Mouse (Mus musculus) induced T-regulatory cell, adult 2 months (primary cell): ENCODE data around the gene 4933428G20Rik.

Experiments used
- DNase-seq: peaks from one replicate; pipeline ENCODE4 v3.0.0-alpha.2; 2012; ENCODE audit warnings: low read depth

4933428G20Rik gene

GRCm38 (mm10) chr11:97502846-97503245, 2.7 kb upstream of the 4933428G20Rik start:
- no peak for DNase-seq

- no peak for DNase-seq
Measured at GRCm38 (mm10) chr11:97502383-97502782, 2.2 kb upstream of the 4933428G20Rik start.

GRCm38 (mm10) chr11:97500720-97501448, 744 bp upstream of the 4933428G20Rik start:
- no peak for DNase-seq

- DNase-seq, result no peak
Measured at GRCm38 (mm10) chr11:97497543-97497942, 2.6 kb downstream of the 4933428G20Rik start.

GRCm38 (mm10) chr11:97492836-97493235, 7.3 kb downstream of the 4933428G20Rik start:
- DNase-seq, result no peak

GRCm38 (mm10) chr11:97491640-97492039, 8.5 kb downstream of the 4933428G20Rik start:
- no peak for DNase-seq

GRCm38 (mm10) chr11:97489589-97490324, 10.4 kb downstream of the 4933428G20Rik start:
- peak; percentile 85 for DNase-seq

GRCm38 (mm10) chr11:97487656-97488055, 12.5 kb downstream of the 4933428G20Rik start:
- DNase-seq, result no peak

- no peak for DNase-seq
Measured at GRCm38 (mm10) chr11:97485661-97486060, 14.5 kb downstream of the 4933428G20Rik start.

- DNase-seq, result no peak
Measured at GRCm38 (mm10) chr11:97479824-97480223, 20.3 kb downstream of the 4933428G20Rik start.

- DNase-seq, result no peak
Measured at GRCm38 (mm10) chr11:97479085-97479484, 21.1 kb downstream of the 4933428G20Rik start.

- no peak for DNase-seq
Measured at GRCm38 (mm10) chr11:97478345-97478744, 21.8 kb downstream of the 4933428G20Rik start.

GRCm38 (mm10) chr11:97477431-97477830, 22.7 kb downstream of the 4933428G20Rik start:
- no peak for DNase-seq

GRCm38 (mm10) chr11:97476334-97477095, 23.6 kb downstream of the 4933428G20Rik start:
- DNase-seq, result peak; percentile 80

- no peak for DNase-seq
Measured at GRCm38 (mm10) chr11:97471276-97471675, 28.9 kb downstream of the 4933428G20Rik start.

GRCm38 (mm10) chr11:97469828-97470227, 30.3 kb downstream of the 4933428G20Rik start:
- DNase-seq, result no peak

- peak; percentile 89 for DNase-seq
Measured at GRCm38 (mm10) chr11:97468639-97469287, 31.4 kb downstream of the 4933428G20Rik start.

GRCm38 (mm10) chr11:97466444-97467160, 33.5 kb downstream of the 4933428G20Rik start:
- no peak for DNase-seq

- no peak for DNase-seq
Measured at GRCm38 (mm10) chr11:97465957-97466356, 34.2 kb downstream of the 4933428G20Rik start.

- DNase-seq, result no peak
Measured at GRCm38 (mm10) chr11:97463991-97464390, 36.1 kb downstream of the 4933428G20Rik start.

- DNase-seq, result no peak
Measured at GRCm38 (mm10) chr11:97463166-97463565, 37.0 kb downstream of the 4933428G20Rik start.
